Mouse (Mus musculus): ENCODE data around the gene Stoml2.
"Not testable (repeated sequence)": the region's sequence is repeated elsewhere in the genome, so short reads cannot be mapped to it uniquely, and the experiment has no call there.

Stoml2 gene

GRCm38 (mm10) chr4:43004951-43005350 is 26.6 kb downstream of the Stoml2 start:
- DNase-seq (ENCODE audit: low read depth, low spot score) = no peak

GRCm38 (mm10) chr4:43002756-43003439 is 28.6 kb downstream of the Stoml2 start:
- DNase-seq (ENCODE audit: low read depth, low spot score) = no peak

GRCm38 (mm10) chr4:43001272-43001671 is 30.2 kb downstream of the Stoml2 start:
- no peak for DNase-seq (ENCODE audit: low read depth, low spot score)

GRCm38 (mm10) chr4:43000141-43000986 is 31.1 kb downstream of the Stoml2 start, which contains the start of gene Vcp:
TSS of gene Vcp (minus strand) at chr4:43000507.
- peak; percentile 99 for DNase-seq (ENCODE audit: low read depth, low spot score)

GRCm38 (mm10) chr4:42999451-43000140 is 31.9 kb downstream of the Stoml2 start:
- peak; percentile 77 for DNase-seq (ENCODE audit: low read depth, low spot score)

GRCm38 (mm10) chr4:42998022-42998421 is 33.5 kb downstream of the Stoml2 start:
- DNase-seq (ENCODE audit: low read depth, low spot score) = no peak

GRCm38 (mm10) chr4:42988296-42988695 is 43.2 kb downstream of the Stoml2 start:
- no peak for DNase-seq (ENCODE audit: low read depth, low spot score)

GRCm38 (mm10) chr4:42980467-42980866 is 51.0 kb downstream of the Stoml2 start:
- DNase-seq (ENCODE audit: low read depth, low spot score) = not testable (repeated sequence)

GRCm38 (mm10) chr4:42978062-42978461 is 53.4 kb downstream of the Stoml2 start:
- no peak for DNase-seq (ENCODE audit: low read depth, low spot score)
